Comparison of ENCODE assay signal across 10 mouse cellular contexts in genomic region chr16:38000178-38000577, GRCm38 (mm10).
DNase-seq lines count a peak whose midpoint lies in the region; ATAC-seq and TF ChIP-seq lines count a peak whose summit lies in the region.
"Had no signal": no experiment of that assay in that cellular context is flagged by ENCODE, and none has a peak within 500 bp of the region (broad histone marks: within the 10 kb centered on the region; RNA-seq: fewer than 3 reads in every experiment).

No protein-coding gene starts in this region.

- no peaks in the 10 kb centered on the region for H3K36me3 ChIP-seq in forebrain, embryonic 11.5 days (ENCODE audit: control insufficient read depth, insufficient read depth, low read length)
- no peaks in the 10 kb centered on the region for H3K36me3 ChIP-seq in hindbrain, postnatal 0 days (ENCODE audit: insufficient read depth, low read length)
- peaks cover 6% of the 10 kb centered on the region; the same call in 1 of the 2 replicates for H3K36me3 ChIP-seq in neural tube, embryonic 12.5 days

- H3K4me2 ChIP-seq in forebrain, embryonic 11.5 days (ENCODE audit: low read depth, low read length, severe bottlenecking), result peak overlapping the region; percentile 26; the same call in 1 of the 2 replicates
- H3K4me2 ChIP-seq in hindbrain, postnatal 0 days (ENCODE audit: low read depth, low read length), result no peak overlapping the region
- no peak overlapping the region for H3K4me2 ChIP-seq in neural tube, embryonic 12.5 days (replicated peaks)

- H3K9ac ChIP-seq in forebrain, embryonic 11.5 days (ENCODE audit: low read length), result peak overlapping the region; percentile 27; the same call in 1 of the 2 replicates
- H3K9ac ChIP-seq in hindbrain, postnatal 0 days (replicated peaks; ENCODE audit: low read length), result 0 out of 2 replicates have a peak overlapping the region, but pooled peaks have one; percentile 17
- no peak overlapping the region for H3K9ac ChIP-seq in neural tube, embryonic 12.5 days
- H3K9ac ChIP-seq: liver, embryonic 14.5 days had no signal

- no peak for TF ChIP-seq CTCF in hindbrain, postnatal 0 days (IDR thresholded peaks at IDR 0.05; ENCODE audit: low read depth)

- no peak overlapping the region for H3K4me3 ChIP-seq in forebrain, embryonic 11.5 days (ENCODE audit: low read depth, low read length)
- H3K4me3 ChIP-seq in hindbrain, postnatal 0 days (ENCODE audit: low read length), result no peak overlapping the region
- no peak overlapping the region for H3K4me3 ChIP-seq in neural tube, embryonic 12.5 days
- H3K4me3 ChIP-seq: megakaryocyte, embryonic 14.5 days had no signal

- H3K27me3 ChIP-seq in forebrain, embryonic 11.5 days (ENCODE audit: control insufficient read depth, insufficient read depth, low read length), result no peaks in the 10 kb centered on the region
- no peaks in the 10 kb centered on the region for H3K27me3 ChIP-seq in hindbrain, postnatal 0 days (ENCODE audit: insufficient read depth, low read length)
- H3K27me3 ChIP-seq in neural tube, embryonic 12.5 days (replicated peaks), result no peaks in the 10 kb centered on the region

- peak; percentile 76 for ATAC-seq in forebrain, embryonic 11.5 days (replicated peaks; ENCODE audit: low FRiP score)
- ATAC-seq in hindbrain, postnatal 0 days, result no peak
- peak; percentile 85 for ATAC-seq in neural tube, embryonic 12.5 days (ENCODE audit: low FRiP score, low read depth)

- H3K27ac ChIP-seq in forebrain, embryonic 11.5 days (ENCODE audit: low read depth, low read length), result peak overlapping the region; percentile 68
- H3K27ac ChIP-seq in hindbrain, postnatal 0 days, result 0 out of 2 replicates have a peak overlapping the region, but pooled peaks have one; percentile 54
- peak overlapping the region; percentile 62; the same call in 1 of the 2 replicates for H3K27ac ChIP-seq in neural tube, embryonic 12.5 days
- H3K27ac ChIP-seq: liver, embryonic 14.5 days had no signal

- 17% methylated on average over 7 of the region's 7 CpGs for WGBS in forebrain, embryonic 11.5 days
- 17% methylated on average over 7 of the region's 7 CpGs for WGBS in hindbrain, postnatal 0 days
- 19% methylated on average over 7 of the region's 7 CpGs for WGBS in neural tube, embryonic 12.5 days

- no peaks in the 10 kb centered on the region; the same call in 1 of the 2 replicates for H3K4me1 ChIP-seq in forebrain, embryonic 11.5 days (replicated peaks; ENCODE audit: control insufficient read depth, insufficient read depth, low read length)
- H3K4me1 ChIP-seq in hindbrain, postnatal 0 days (ENCODE audit: insufficient read depth, low read length), result no peaks in the 10 kb centered on the region
- peaks cover 4% of the 10 kb centered on the region for H3K4me1 ChIP-seq in neural tube, embryonic 12.5 days

- peak; percentile 21 to 45 for DNase-seq in layer of hippocampus, postnatal 14 days (ENCODE audit: low spot score in 2 of 2)
- no peak for DNase-seq in layer of hippocampus, adult 9-10 months (ENCODE audit: low spot score)
- peak; percentile 64 for DNase-seq in forebrain, embryonic 11.5 days (ENCODE audit: low spot score)
- DNase-seq in hindbrain, postnatal 0 days (ENCODE audit: low spot score), result peak; percentile 19
- DNase-seq in adipocyte (ENCODE audit: low spot score), result no peak
- DNase-seq in adrenal gland, postnatal 25 days, result no peak
- DNase-seq in urinary bladder, postnatal 25 days (ENCODE audit: low spot score), result no peak

- no peaks in the 10 kb centered on the region for H3K9me3 ChIP-seq in forebrain, embryonic 11.5 days (ENCODE audit: control insufficient read depth, low read length)
- no peaks in the 10 kb centered on the region for H3K9me3 ChIP-seq in hindbrain, postnatal 0 days (ENCODE audit: low read length)
- no peaks in the 10 kb centered on the region for H3K9me3 ChIP-seq in neural tube, embryonic 12.5 days
- H3K9me3 ChIP-seq: megakaryocyte, embryonic 14.5 days had no signal

Comparison
In these comparisons a context has a peak if more than half of its experiments do, and no peak if none do; other contexts are left out.
1. DNase-seq: peak in layer of hippocampus, postnatal 14 days (2 of 2), forebrain, embryonic 11.5 days (single experiment) and hindbrain, postnatal 0 days (single experiment); none in layer of hippocampus, adult 9-10 months (single experiment), adipocyte (single experiment), adrenal gland, postnatal 25 days (single experiment) and urinary bladder, postnatal 25 days (single experiment).
2. Peak in every context shown above with its lines, with median percentiles within 50 percentile points of each other: H3K27ac ChIP-seq.